Mouse (Mus musculus) limb, embryonic 15.5 days (tissue): ENCODE measurements at regions not wholly inside any gene's neighbourhood (a gene's known extent, or its start where the extent isn't known, plus 50 kb on each side); places are given as distances from the start of the nearest gene placed in this dataset.
A peak's percentile ranks its signal among the peaks of the same experiment; 100 is the strongest.

ENCODE experiments used
- ATAC-seq: fragments of 200-750 bp; cut with Nextera tagmentation; 2 replicates; pipeline ENCODE4 v1.8.0; 2017; ENCODE audit warnings: low read depth, moderate TSS enrichment; ENCODE audit not compliant: insufficient number of reproducible peaks, low FRiP score, low TSS enrichment
- H3K27ac ChIP-seq: fragments of 300-500 bp; sonication (generic); 2 replicates; pipeline ENCODE4 v1.5.1; 2015; ENCODE audit warnings: moderate library complexity, mild to moderate bottlenecking, inconsistent platforms
- H3K27me3 ChIP-seq: fragments of 300-500 bp; sonication (generic); 2 replicates; pipeline ENCODE4 v1.6.1; 2015; ENCODE audit warnings: inconsistent platforms
- H3K36me3 ChIP-seq: fragments of 300-500 bp; sonication (generic); 2 replicates; pipeline ENCODE4 v1.6.1; 2015; ENCODE audit warnings: inconsistent platforms
- H3K4me1 ChIP-seq: fragments of 300-500 bp; sonication (generic); 2 replicates; pipeline ENCODE4 v1.6.1; 2015; ENCODE audit warnings: inconsistent platforms
- H3K4me2 ChIP-seq: fragments of 300-500 bp; sonication (generic); 2 replicates; pipeline ENCODE4 v1.6.1; 2015; ENCODE audit warnings: mild to moderate bottlenecking, inconsistent platforms
- H3K4me3 ChIP-seq: fragments of 300-500 bp; sonication (generic); 2 replicates; pipeline ENCODE4 v1.5.1; 2015; ENCODE audit warnings: mild to moderate bottlenecking, inconsistent platforms
- H3K9ac ChIP-seq: fragments of 300-500 bp; sonication (generic); 2 replicates; pipeline ENCODE4 v1.6.1; 2015; ENCODE audit warnings: inconsistent platforms
- H3K9me3 ChIP-seq: fragments of 300-500 bp; sonication (generic); 2 replicates; pipeline ENCODE4 v1.6.1; 2016; ENCODE audit warnings: inconsistent platforms
- WGBS: fragments of 180-500 bp; shearing (Covaris S2); methylation state at CpG from one replicate; pipeline ENCODE4 v1.1.7; 2015; 5-methylcytosine and 5-hydroxymethylcytosine counted together

- ATAC-seq: no peak
- Histone ChIP-seq H3K27me3 (no peaks in the 10 kb centered on the region), H3K4me2 (no peak overlapping the region), H3K9ac (no peak overlapping the region), H3K36me3 (no peaks in the 10 kb centered on the region), H3K9me3 (no peaks in the 10 kb centered on the region), H3K4me1 (no peaks in the 10 kb centered on the region), H3K4me3 (no peak overlapping the region), H3K27ac (no peak overlapping the region)
- WGBS: 58% methylated on average over 5 of the region's 5 CpGs
Measured at GRCm38 (mm10) chr10:111711519-111712113, 205.5 kb downstream of the Phlda1 start.

GRCm38 (mm10) chr10:111712991-111713390, 206.9 kb downstream of the Phlda1 start:
- 75% methylated on average over 7 of the region's 7 CpGs for WGBS
- H3K27ac ChIP-seq: no peak overlapping the region
- no peak for ATAC-seq
- H3K4me1 ChIP-seq: no peaks in the 10 kb centered on the region
- no peaks in the 10 kb centered on the region for H3K36me3 ChIP-seq
- no peak overlapping the region for H3K4me3 ChIP-seq
- no peaks in the 10 kb centered on the region for H3K27me3 ChIP-seq
- H3K9ac ChIP-seq: no peak overlapping the region
- H3K4me2 ChIP-seq: no peak overlapping the region
- H3K9me3 ChIP-seq: no peaks in the 10 kb centered on the region

- H3K4me1 ChIP-seq: no peaks in the 10 kb centered on the region
- no peak overlapping the region for H3K4me2 ChIP-seq
- no peak overlapping the region for H3K27ac ChIP-seq
- no peaks in the 10 kb centered on the region for H3K9me3 ChIP-seq
- H3K9ac ChIP-seq: no peak overlapping the region
- no peak overlapping the region for H3K4me3 ChIP-seq
- no peak for ATAC-seq
- H3K27me3 ChIP-seq: no peaks in the 10 kb centered on the region
- no peaks in the 10 kb centered on the region for H3K36me3 ChIP-seq
Measured at GRCm38 (mm10) chr10:111713676-111714075, 207.6 kb downstream of the Phlda1 start.

GRCm38 (mm10) chr10:111715172-111715571, 209.1 kb downstream of the Phlda1 start:
- 33% methylated on average over 6 of the region's 6 CpGs for WGBS
- no peak overlapping the region for H3K9ac ChIP-seq
- ATAC-seq: no peak
- no peak overlapping the region for H3K4me2 ChIP-seq
- no peak overlapping the region for H3K27ac ChIP-seq
- no peak overlapping the region for H3K4me3 ChIP-seq
- H3K27me3 ChIP-seq: no peaks in the 10 kb centered on the region
- H3K36me3 ChIP-seq: no peaks in the 10 kb centered on the region
- H3K4me1 ChIP-seq: 0 out of 2 replicates have a peak, but pooled peaks cover 3% of the 10 kb centered on the region
- H3K9me3 ChIP-seq: no peaks in the 10 kb centered on the region

GRCm38 (mm10) chr10:111719632-111720031, 213.5 kb downstream of the Phlda1 start:
- ATAC-seq: no peak
- 63% methylated on average over 5 of the region's 5 CpGs for WGBS
- H3K9me3 ChIP-seq: no peaks in the 10 kb centered on the region
- H3K4me3 ChIP-seq: no peak overlapping the region
- H3K27me3 ChIP-seq: no peaks in the 10 kb centered on the region
- no peaks in the 10 kb centered on the region for H3K36me3 ChIP-seq
- 0 out of 2 replicates have a peak, but pooled peaks cover 3% of the 10 kb centered on the region for H3K4me1 ChIP-seq
- H3K27ac ChIP-seq: no peak overlapping the region
- no peak overlapping the region for H3K9ac ChIP-seq
- H3K4me2 ChIP-seq: no peak overlapping the region

GRCm38 (mm10) chr10:111721068-111721467, 215.0 kb downstream of the Phlda1 start:
- Histone ChIP-seq H3K4me2 (no peak overlapping the region), H3K4me1 (0 out of 2 replicates have a peak, but pooled peaks cover 3% of the 10 kb centered on the region), H3K36me3 (no peaks in the 10 kb centered on the region), H3K27ac (no peak overlapping the region), H3K9ac (no peak overlapping the region), H3K9me3 (no peaks in the 10 kb centered on the region), H3K4me3 (no peak overlapping the region), H3K27me3 (no peaks in the 10 kb centered on the region)
- WGBS: 68% methylated on average over 5 of the region's 5 CpGs
- ATAC-seq: no peak

GRCm38 (mm10) chr10:111723885-111724284, 217.8 kb downstream of the Phlda1 start:
- WGBS: 55% methylated on average over 2 of the region's 2 CpGs
- no peak overlapping the region for H3K4me2 ChIP-seq

GRCm38 (mm10) chr10:111724574-111725414, 218.7 kb downstream of the Phlda1 start:
- Histone ChIP-seq H3K4me1 (0 out of 2 replicates have a peak, but pooled peaks cover 2% of the 10 kb centered on the region), H3K9ac (no peak overlapping the region), H3K36me3 (no peaks in the 10 kb centered on the region), H3K27ac (no peak overlapping the region), H3K4me3 (no peak overlapping the region), H3K4me2 (no peak overlapping the region), H3K27me3 (no peaks in the 10 kb centered on the region), H3K9me3 (no peaks in the 10 kb centered on the region)
- ATAC-seq: peak; percentile 61
- 56% methylated on average over 7 of the region's 7 CpGs for WGBS

More at GRCm38 (mm10) chr10:111723885-111724284, 217.8 kb downstream of the Phlda1 start:
- no peak for ATAC-seq
- H3K27ac ChIP-seq: no peak overlapping the region
- H3K4me3 ChIP-seq: no peak overlapping the region
- H3K27me3 ChIP-seq: no peaks in the 10 kb centered on the region
- H3K9me3 ChIP-seq: no peaks in the 10 kb centered on the region
- H3K36me3 ChIP-seq: no peaks in the 10 kb centered on the region
- H3K4me1 ChIP-seq: 0 out of 2 replicates have a peak, but pooled peaks cover 3% of the 10 kb centered on the region
- no peak overlapping the region for H3K9ac ChIP-seq

- no peaks in the 10 kb centered on the region for H3K4me1 ChIP-seq
- no peak overlapping the region for H3K4me2 ChIP-seq
- H3K9me3 ChIP-seq: no peaks in the 10 kb centered on the region
- no peaks in the 10 kb centered on the region for H3K27me3 ChIP-seq
- no peak overlapping the region for H3K4me3 ChIP-seq
- WGBS: 60% methylated on average over 3 of the region's 3 CpGs
- no peaks in the 10 kb centered on the region for H3K36me3 ChIP-seq
- H3K27ac ChIP-seq: no peak overlapping the region
- no peak for ATAC-seq
- H3K9ac ChIP-seq: no peak overlapping the region
Measured at GRCm38 (mm10) chr10:111736026-111736425, 229.9 kb downstream of the Phlda1 start.

- ATAC-seq: no peak
- no peak overlapping the region for H3K9ac ChIP-seq
- H3K4me2 ChIP-seq: no peak overlapping the region
- no peaks in the 10 kb centered on the region for H3K36me3 ChIP-seq
- no peak overlapping the region for H3K27ac ChIP-seq
- WGBS: 36% methylated on average over 5 of the region's 5 CpGs
- H3K4me3 ChIP-seq: no peak overlapping the region
- no peaks in the 10 kb centered on the region for H3K4me1 ChIP-seq
- no peaks in the 10 kb centered on the region for H3K27me3 ChIP-seq
- no peaks in the 10 kb centered on the region for H3K9me3 ChIP-seq
Measured at GRCm38 (mm10) chr10:111739471-111740138, 232.9 kb upstream of the Krr1 start.

GRCm38 (mm10) chr10:111740586-111741265, 231.7 kb upstream of the Krr1 start:
- H3K4me2 ChIP-seq: no peak overlapping the region
- no peak for ATAC-seq
- no peak overlapping the region for H3K4me3 ChIP-seq
- no peak overlapping the region for H3K27ac ChIP-seq
- H3K9ac ChIP-seq: no peak overlapping the region
- 81% methylated on average over 9 of the region's 9 CpGs for WGBS
- no peaks in the 10 kb centered on the region for H3K4me1 ChIP-seq
- no peaks in the 10 kb centered on the region for H3K27me3 ChIP-seq
- H3K36me3 ChIP-seq: no peaks in the 10 kb centered on the region
- no peaks in the 10 kb centered on the region for H3K9me3 ChIP-seq
